17 mouse cellular contexts compared by ENCODE assay signal in the genomic region with DNA sequence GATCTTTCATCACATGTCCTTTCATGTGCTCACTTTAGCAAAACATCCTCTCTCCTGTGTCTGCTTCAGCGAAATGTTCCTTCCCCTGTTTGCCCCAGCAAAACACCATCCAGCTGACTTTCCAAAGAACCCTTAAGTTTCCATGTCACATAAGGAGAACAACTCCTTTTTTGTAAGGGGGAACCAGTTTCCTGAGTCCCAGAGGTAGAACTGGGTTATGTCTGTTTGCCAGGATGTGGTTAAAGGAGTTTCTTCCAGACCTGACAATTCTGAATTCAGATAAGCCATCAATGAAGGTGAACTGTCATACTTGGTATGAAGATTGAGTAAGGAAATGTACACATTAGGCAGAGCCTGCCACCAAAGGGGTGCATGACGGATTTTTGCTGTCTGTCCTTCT.
"Had no signal": no experiment of that assay in that cellular context is flagged by ENCODE, and none has a peak within 500 bp of the region (broad histone marks: within the 10 kb centered on the region; RNA-seq: fewer than 3 reads in every experiment).

No protein-coding gene starts in this region.

- DNase-seq: kidney, adult 11 months; kidney, adult 8-10 months; kidney, postnatal 10 days; kidney, postnatal 36 days; layer of hippocampus, postnatal 36 days; liver, embryonic 13.5 days; lung, adult 2 months; lung, postnatal 14 days; lung, postnatal 4 days; right cerebral cortex, postnatal 4 days; thymus, postnatal 4 days had no signal

- H3K36me3 ChIP-seq: kidney, embryonic 15.5 days; liver, embryonic 13.5 days; midbrain, embryonic 12.5 days; midbrain, embryonic 15.5 days had no signal

- ATAC-seq: midbrain, embryonic 15.5 days had no signal

- H3K4me1 ChIP-seq: midbrain, embryonic 12.5 days; midbrain, embryonic 15.5 days had no signal

- H3K27ac ChIP-seq: kidney, embryonic 15.5 days; left cerebral cortex, adult 2 months; liver, embryonic 13.5 days; midbrain, embryonic 12.5 days; midbrain, embryonic 15.5 days; stomach, postnatal 0 days had no signal

- H3K27me3 ChIP-seq: kidney, embryonic 15.5 days; midbrain, embryonic 12.5 days; midbrain, embryonic 15.5 days had no signal

- H3K4me3 ChIP-seq: kidney, embryonic 15.5 days; left cerebral cortex, adult 2 months; liver, embryonic 13.5 days; midbrain, embryonic 12.5 days; midbrain, embryonic 15.5 days; myocyte had no signal
